Mouse (Mus musculus) spleen, adult 2 months (tissue): ENCODE measurements around the gene Insl5.

Source experiments
- CTCF ChIP-seq: fragments of 200-500 bp; IDR thresholded peaks from 2 replicates; pipeline ENCODE4 v1.5.1; 2011; ENCODE audit warnings: mild to moderate bottlenecking, inconsistent platforms; ENCODE audit not compliant: insufficient read depth, insufficient read length, insufficient replicate concordance; ENCODE audit errors: extremely low read depth
- POLR2A ChIP-seq: fragments of 200-500 bp; IDR thresholded peaks from 2 replicates; pipeline ENCODE4 v1.6.1; 2011; ENCODE audit warnings: low read depth, low read length, inconsistent platforms

DNA sequence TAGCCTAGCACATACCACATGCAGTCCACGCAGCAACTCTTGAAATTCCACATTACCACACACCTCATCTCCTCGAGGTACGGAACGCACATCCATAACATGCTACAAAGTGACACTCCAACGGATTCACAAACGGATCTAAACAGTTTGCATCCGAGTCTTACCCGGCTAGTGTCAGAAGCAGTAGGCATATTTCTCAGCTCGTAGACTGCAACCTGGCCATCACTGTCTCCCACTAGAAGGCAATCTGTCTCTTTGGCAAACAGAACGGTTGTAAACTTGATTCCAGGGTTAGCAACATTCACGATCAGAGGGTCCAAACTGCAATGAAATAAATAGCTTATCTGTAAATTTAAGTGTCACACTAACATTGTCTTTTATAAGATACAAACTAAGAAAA, 21.4 kb upstream of the Insl5 start:
- TF ChIP-seq POLR2A: no peak
- TF ChIP-seq CTCF: no peak
